Mouse (Mus musculus) cortical plate, adult 2 months (tissue): ENCODE results near the gene Usp12.

ENCODE experiments used
- CTCF ChIP-seq: fragments of 200-500 bp; IDR thresholded peaks from 2 replicates; pipeline ENCODE4 v1.5.1; 2011; ENCODE audit warnings: mild to moderate bottlenecking, control low read depth, low read length; ENCODE audit not compliant: insufficient read depth; ENCODE audit errors: extremely low read depth
- POLR2A ChIP-seq: fragments of 200-500 bp; IDR thresholded peaks from 2 replicates; pipeline ENCODE4 v1.6.1; 2011; ENCODE audit warnings: mild to moderate bottlenecking, low read length, control low read depth; ENCODE audit not compliant: insufficient read depth; ENCODE audit errors: extremely low read depth

DNA sequence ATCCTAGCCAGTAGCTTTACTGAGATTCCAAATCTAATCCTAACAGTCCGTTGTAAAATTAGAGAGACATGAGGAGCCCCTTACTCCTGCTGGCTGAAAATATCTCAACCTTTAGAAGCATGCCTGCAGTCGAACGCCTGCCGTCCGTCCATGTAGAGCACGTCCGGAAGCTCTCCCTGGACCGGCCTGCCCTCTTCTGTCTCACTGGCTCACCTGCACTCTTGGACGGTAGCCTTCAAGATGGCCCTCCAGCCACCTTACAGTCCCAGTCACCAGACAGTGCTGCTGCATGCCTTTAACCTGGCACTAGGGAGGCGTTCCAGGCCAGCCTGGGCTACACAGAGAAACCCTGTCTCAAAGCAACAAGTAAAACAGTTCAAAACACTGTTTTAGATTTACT is 11.5 kb downstream of the Usp12 start:
- TF ChIP-seq POLR2A (no peak), CTCF (no peak)
